Mouse (Mus musculus) heart, postnatal 0 days (tissue): ENCODE data around the gene Noc2l.

Experiments
- CTCF ChIP-seq: IDR thresholded peaks from 2 replicates; pipeline ENCODE4 v1.5.1; 2016; ENCODE audit warnings: antibody characterized with exemption, control low read depth, low read depth
- EP300 ChIP-seq: IDR thresholded peaks from 2 replicates; pipeline ENCODE4 v1.6.1; 2016; ENCODE audit warnings: antibody characterized with exemption, low read depth

GRCm38 (mm10) chr4:156192421-156193199 is 43.2 kb upstream of the Noc2l start:
- TF ChIP-seq CTCF (no peak), EP300 (no peak)
